Comparison of ENCODE assay signal across 13 mouse cellular contexts in the genomic region with DNA sequence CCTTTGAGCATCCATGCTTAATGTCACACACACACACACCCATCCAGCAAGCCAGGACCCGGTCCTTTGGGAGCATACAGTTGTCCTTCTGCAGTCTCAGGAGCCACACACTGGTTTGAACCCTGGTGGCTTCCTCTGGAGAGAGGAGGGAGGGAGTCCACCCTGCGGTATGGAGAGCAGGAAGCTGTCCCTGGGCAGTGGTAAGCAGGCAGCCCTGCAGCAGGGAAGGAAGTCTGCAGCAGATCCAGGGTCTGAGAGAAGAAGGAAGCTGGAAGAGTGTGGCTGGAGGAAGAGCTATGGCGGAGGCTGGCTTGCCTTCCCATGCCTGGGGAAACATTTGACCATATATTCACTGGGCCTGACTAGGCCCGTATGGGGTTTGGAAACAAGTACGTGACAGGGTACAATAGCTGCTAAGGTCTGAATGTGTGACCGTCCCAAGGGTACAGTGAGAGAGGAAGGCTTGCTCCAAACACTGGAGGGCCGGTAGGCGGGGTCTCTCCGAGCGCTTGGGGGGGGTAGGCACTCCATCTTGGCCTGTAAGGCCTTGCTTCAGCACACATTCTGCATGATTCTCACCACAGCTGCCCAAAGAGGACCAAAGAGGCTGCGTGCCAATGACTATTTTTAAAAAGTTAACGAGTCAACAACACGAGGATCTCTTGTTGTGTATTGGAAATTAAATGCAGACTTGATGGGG.
DNase-seq lines count a peak whose midpoint lies in the region; ATAC-seq and TF ChIP-seq lines count a peak whose summit lies in the region.
"Had no signal": no experiment of that assay in that cellular context is flagged by ENCODE, and none has a peak within 500 bp of the region (broad histone marks: within the 10 kb centered on the region; RNA-seq: fewer than 3 reads in every experiment).

No protein-coding gene starts in this region.

- peaks cover under 1% of the 10 kb centered on the region; the same call in 1 of the 2 replicates for H3K27me3 ChIP-seq in hindbrain, embryonic 10.5 days (ENCODE audit: insufficient read depth, poor library complexity, severe bottlenecking)
- H3K27me3 ChIP-seq in hindbrain, embryonic 11.5 days (ENCODE audit: control insufficient read depth, insufficient read depth, low read length) = no peaks in the 10 kb centered on the region
- H3K27me3 ChIP-seq in ES-Bruce4 (ENCODE audit: control insufficient read depth, insufficient read depth, low read length, poor library complexity, severe bottlenecking) = no peaks in the 10 kb centered on the region
- H3K27me3 ChIP-seq in forebrain, embryonic 12.5 days = no peaks in the 10 kb centered on the region

- no peak for TF ChIP-seq CTCF in ES-Bruce4 (IDR thresholded peaks at IDR 0.05; ENCODE audit: low read depth, low read length)

- no peak for DNase-seq in hindbrain, embryonic 10.5 days (ENCODE audit: low spot score)
- DNase-seq in hindbrain, embryonic 11.5 days (ENCODE audit: low spot score) = no peak
- DNase-seq in adrenal gland, postnatal 14 days = no peak
- DNase-seq in frontal cortex, postnatal 25 days (ENCODE audit: low spot score in 2 of 2) = no peak
- DNase-seq: cerebellum, postnatal 25 days; right cerebral cortex, postnatal 14 days; thymus, adult 2 months had no signal

- H3K9me3 ChIP-seq in hindbrain, embryonic 10.5 days = no peaks in the 10 kb centered on the region
- no peaks in the 10 kb centered on the region for H3K9me3 ChIP-seq in hindbrain, embryonic 11.5 days (ENCODE audit: control insufficient read depth, low read length)
- H3K9me3 ChIP-seq in ES-Bruce4 (replicated peaks; ENCODE audit: control insufficient read depth, insufficient read depth, low read length, poor library complexity, severe bottlenecking) = no peaks in the 10 kb centered on the region
- H3K9me3 ChIP-seq in forebrain, embryonic 12.5 days = no peaks in the 10 kb centered on the region

- no peak for ATAC-seq in hindbrain, embryonic 11.5 days (ENCODE audit: low FRiP score)
- ATAC-seq in forebrain, embryonic 12.5 days (ENCODE audit: low FRiP score) = no peak
- peak; percentile 87 for ATAC-seq in megakaryocyte progenitor cell, adult 5-6 weeks (replicated peaks; ENCODE audit: poor library complexity)
- no peak for ATAC-seq in activated CD4-positive, CD25-positive, alpha-beta regulatory T cell, adult 4 months
- ATAC-seq: CD4-positive, CD25-positive, alpha-beta regulatory T cell, adult 4 months had no signal

- H3K36me3 ChIP-seq in hindbrain, embryonic 10.5 days = 0 out of 2 replicates have a peak, but pooled peaks cover 3% of the 10 kb centered on the region
- no peaks in the 10 kb centered on the region for H3K36me3 ChIP-seq in hindbrain, embryonic 11.5 days (ENCODE audit: control insufficient read depth, insufficient read depth, low read length)
- H3K36me3 ChIP-seq in ES-Bruce4 (ENCODE audit: control insufficient read depth, insufficient read depth, low read length, poor library complexity, severe bottlenecking) = no peaks in the 10 kb centered on the region
- H3K36me3 ChIP-seq in forebrain, embryonic 12.5 days (replicated peaks) = no peaks in the 10 kb centered on the region

- no peak overlapping the region for H3K4me3 ChIP-seq in hindbrain, embryonic 10.5 days
- H3K4me3 ChIP-seq in hindbrain, embryonic 11.5 days (ENCODE audit: low read depth, low read length) = no peak overlapping the region
- H3K4me3 ChIP-seq in ES-Bruce4 (ENCODE audit: low read depth, low read length) = peak overlapping the region; percentile 26
- no peak overlapping the region for H3K4me3 ChIP-seq in forebrain, embryonic 12.5 days (replicated peaks)
- H3K4me3 ChIP-seq: left cerebral cortex, adult 2 months had no signal

- WGBS in hindbrain, embryonic 10.5 days = 78% methylated on average over 13 of the region's 13 CpGs
- 72% methylated on average over 13 of the region's 13 CpGs for WGBS in hindbrain, embryonic 11.5 days
- 49% methylated on average over 13 of the region's 13 CpGs for WGBS in forebrain, embryonic 12.5 days

- peaks cover 90% of the 10 kb centered on the region for H3K4me1 ChIP-seq in hindbrain, embryonic 10.5 days (replicated peaks)
- peaks cover 23% of the 10 kb centered on the region for H3K4me1 ChIP-seq in hindbrain, embryonic 11.5 days (replicated peaks; ENCODE audit: control insufficient read depth, insufficient read depth, low read length)
- H3K4me1 ChIP-seq in ES-Bruce4 (ENCODE audit: control insufficient read depth, insufficient read depth, low read length) = peaks cover 11% of the 10 kb centered on the region
- peaks cover 97% of the 10 kb centered on the region for H3K4me1 ChIP-seq in forebrain, embryonic 12.5 days

- H3K9ac ChIP-seq in hindbrain, embryonic 11.5 days (ENCODE audit: low read depth, low read length) = no peak overlapping the region
- H3K9ac ChIP-seq in ES-Bruce4 (ENCODE audit: low read depth, poor library complexity, severe bottlenecking) = peak overlapping the region; percentile 33
- peak overlapping the region; percentile 39; the same call in 1 of the 2 replicates for H3K9ac ChIP-seq in forebrain, embryonic 12.5 days

- peak; percentile 64; the same call in 1 of the 2 replicates for TF ChIP-seq EP300 in ES-Bruce4 (IDR thresholded peaks at IDR 0.05; ENCODE audit: insufficient read depth, low read depth, low read length)

- H3K27ac ChIP-seq in hindbrain, embryonic 10.5 days = peak overlapping the region; percentile 82
- no peak overlapping the region for H3K27ac ChIP-seq in hindbrain, embryonic 11.5 days (ENCODE audit: low read depth, low read length)
- H3K27ac ChIP-seq in ES-Bruce4 (ENCODE audit: insufficient read depth, low read length) = peak overlapping the region; percentile 42
- H3K27ac ChIP-seq in forebrain, embryonic 12.5 days = peak overlapping the region; percentile 69
- H3K27ac ChIP-seq: left cerebral cortex, adult 2 months had no signal

- no peak for TF ChIP-seq POLR2A in ES-Bruce4 (IDR thresholded peaks at IDR 0.05; ENCODE audit: insufficient read depth, low read length)

- H3K4me2 ChIP-seq in hindbrain, embryonic 11.5 days (replicated peaks; ENCODE audit: low read depth, low read length) = no peak overlapping the region
- H3K4me2 ChIP-seq in forebrain, embryonic 12.5 days = no peak overlapping the region
